Mouse (Mus musculus) adrenal gland, postnatal 25 days (tissue): ENCODE data around the gene Luzp2. TPM values are rescaled to one million over a fixed set of nuclear protein-coding genes. Genes with fewer than 3 reads are reported as not detected.
"Not testable (repeated sequence)": the region's sequence is repeated elsewhere in the genome, so short reads cannot be mapped to it uniquely, and the experiment has no call there.

Experiments
- DNase-seq: peaks from one replicate; pipeline ENCODE4 v3.0.0; 2021; ENCODE audit warnings: mixed read lengths
- total RNA-seq: library from RNA; stranded (reverse); gene quantifications from 2 replicates; pipeline ENCODE4 v1.2.3, GENCODE M21; 2021

The Luzp2 gene
- total RNA-seq, 1 experiment from 2014 or later = 0.61 TPM

GRCm38 (mm10) chr7:55009173-55009771, 174.0 kb downstream of the Luzp2 start:
- no peak for DNase-seq

- not testable (repeated sequence) for DNase-seq
These were observed 298.6 kb downstream of the Luzp2 start for GRCm38 (mm10) chr7:55133850-55134249.

DNA sequence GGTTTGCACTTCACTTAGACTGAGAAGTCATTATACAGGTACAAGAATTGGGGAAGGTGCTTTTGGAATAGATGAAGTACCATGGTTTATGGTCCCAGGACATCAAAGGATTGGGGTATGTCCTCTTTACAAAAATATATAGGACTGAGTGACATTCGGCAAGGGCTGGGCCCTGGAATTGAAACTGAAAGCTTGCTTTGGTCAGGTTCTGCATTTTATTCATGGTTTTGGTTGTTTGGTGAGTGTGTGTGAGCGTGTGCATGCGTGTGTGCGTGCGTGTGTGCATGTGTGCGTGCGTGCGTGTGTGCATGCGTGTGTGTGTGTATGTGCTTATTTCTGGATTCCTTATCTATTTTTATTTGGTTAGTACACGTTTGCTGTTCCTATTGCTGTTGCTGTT, 353.6 kb downstream of the Luzp2 start:
- DNase-seq = no peak

DNA sequence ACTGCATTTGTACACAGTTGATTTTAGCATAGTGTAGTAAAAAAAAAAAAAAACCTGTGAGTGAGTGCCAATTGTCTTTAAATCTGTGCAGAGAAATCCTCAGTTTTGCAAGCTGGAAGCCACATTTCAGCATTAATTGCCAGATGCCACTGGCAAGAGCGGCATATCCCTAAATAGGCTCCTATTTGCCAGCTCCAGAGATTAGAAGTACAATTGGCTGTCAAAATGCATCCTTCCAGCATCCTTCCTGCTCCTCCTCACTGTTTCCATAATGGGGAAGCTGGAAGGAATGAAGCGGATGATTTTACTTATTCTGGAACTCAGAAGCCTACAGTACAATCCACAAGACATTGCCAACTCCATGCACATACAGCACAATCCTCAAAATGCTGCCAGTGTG, 354.2 kb downstream of the Luzp2 start:
- DNase-seq = no peak

GRCm38 (mm10) chr7:55190655-55191054, 355.4 kb downstream of the Luzp2 start:
- DNase-seq = no peak

DNA sequence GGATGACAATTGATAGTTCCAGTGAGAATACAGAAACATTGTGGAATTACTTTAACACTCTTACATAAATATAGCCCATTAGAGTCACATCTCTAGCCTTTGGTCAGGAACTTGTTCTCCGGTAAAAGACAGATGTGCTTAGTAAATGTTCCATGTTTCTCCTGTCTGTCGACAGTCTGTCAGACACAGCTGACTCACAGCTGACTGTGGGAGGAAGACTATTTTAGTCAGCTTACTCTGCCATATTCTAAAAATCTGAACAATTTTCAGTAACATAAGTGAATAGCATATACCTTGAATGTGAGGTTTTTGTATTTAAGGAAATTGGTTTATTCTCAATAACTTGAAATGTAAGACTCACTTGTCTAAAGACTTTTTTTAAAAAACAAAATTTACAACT, 363.5 kb downstream of the Luzp2 start:
- no peak for DNase-seq

- DNase-seq = no peak
These were observed 387.7 kb downstream of the Luzp2 start for GRCm38 (mm10) chr7:55222997-55223396.

GRCm38 (mm10) chr7:55229407-55229806, 394.1 kb downstream of the Luzp2 start:
- no peak for DNase-seq
